Mouse (Mus musculus) right cerebral cortex, adult 18-20 months (tissue): ENCODE measurements at regions not wholly inside any gene's neighbourhood (a gene's known extent, or its start where the extent isn't known, plus 50 kb on each side); places are given as distances from the start of the nearest gene placed in this dataset.

Source experiments
- DNase-seq: peaks from one replicate; pipeline ENCODE4 v3.0.0; 2022; ENCODE audit warnings: mixed read lengths

DNA sequence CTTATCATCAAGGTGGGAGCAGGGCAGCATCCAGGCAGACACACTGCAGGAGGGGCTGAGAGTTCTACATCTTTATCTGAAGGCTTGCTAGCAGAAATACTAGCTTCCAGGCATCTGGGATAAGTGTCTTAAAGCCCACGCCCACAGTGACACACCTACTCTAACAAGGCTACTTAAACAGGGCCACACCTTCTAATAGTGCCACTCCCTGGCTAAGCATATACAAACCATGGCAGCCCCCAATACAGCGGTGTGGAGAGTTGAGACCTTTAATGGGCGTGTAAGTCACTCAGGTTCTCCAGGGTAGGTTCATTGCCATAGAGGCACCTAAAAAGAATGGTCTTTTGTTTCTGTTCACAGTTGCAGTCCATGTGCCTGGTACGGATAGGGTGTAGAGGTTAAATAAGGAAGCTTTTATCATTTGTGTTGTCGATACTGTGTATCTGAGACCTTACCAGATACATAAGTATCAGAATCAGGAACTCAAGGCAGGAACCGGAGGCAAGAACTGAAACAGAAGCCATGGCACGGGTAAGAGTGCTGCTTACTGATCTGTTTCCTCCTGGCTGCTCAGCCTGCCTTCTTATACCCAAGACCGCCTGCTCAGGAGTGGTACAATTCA is 69.0 kb upstream of the Atrnl1 start:
- DNase-seq: no peak

DNA sequence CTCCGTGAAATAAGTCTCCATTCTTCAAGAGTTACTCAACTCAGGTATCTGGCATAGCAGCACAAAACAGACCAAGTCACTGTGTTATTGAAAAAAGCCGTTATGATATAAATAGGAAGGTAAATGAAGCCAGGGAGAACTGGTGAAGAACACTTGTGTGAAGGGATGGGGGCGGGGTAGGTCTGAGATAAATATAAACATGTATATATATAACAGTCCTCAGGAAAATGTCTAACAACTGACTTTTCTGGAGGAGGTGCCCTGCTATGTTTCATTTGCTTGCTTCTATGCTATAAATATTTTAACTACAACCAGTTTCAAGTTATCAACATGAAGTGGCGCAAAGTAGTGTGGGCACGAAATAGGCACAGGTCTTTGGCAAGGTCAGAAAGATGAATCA is 68.3 kb upstream of the Atrnl1 start:
- peak; percentile 30 for DNase-seq

DNA sequence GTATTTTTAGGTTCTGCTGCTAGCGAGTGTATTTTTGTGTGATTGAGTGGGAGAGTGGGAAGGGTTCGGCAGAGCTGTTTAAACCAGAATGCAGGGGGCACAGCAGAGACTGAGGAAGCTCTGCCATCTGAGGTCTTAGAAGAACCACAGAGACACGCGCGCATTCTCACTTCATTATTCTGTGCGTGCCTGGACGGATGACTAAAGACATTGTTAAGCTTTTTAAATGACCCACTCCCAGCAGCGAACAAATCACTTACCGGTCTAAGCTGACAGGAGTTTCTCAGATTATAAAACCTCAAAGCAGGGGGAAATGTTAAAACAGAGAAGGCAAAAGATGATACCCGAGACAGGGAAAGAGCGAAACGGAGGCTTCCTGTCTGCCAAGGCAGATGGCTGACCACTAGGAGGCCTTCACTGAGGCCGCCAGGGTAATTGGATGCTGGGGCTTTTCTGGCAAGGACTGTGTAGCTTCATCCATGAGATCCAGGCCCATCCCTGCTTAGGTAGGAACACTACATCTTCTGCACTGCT is 67.1 kb upstream of the Atrnl1 start:
- DNase-seq: peak; percentile 75

DNA sequence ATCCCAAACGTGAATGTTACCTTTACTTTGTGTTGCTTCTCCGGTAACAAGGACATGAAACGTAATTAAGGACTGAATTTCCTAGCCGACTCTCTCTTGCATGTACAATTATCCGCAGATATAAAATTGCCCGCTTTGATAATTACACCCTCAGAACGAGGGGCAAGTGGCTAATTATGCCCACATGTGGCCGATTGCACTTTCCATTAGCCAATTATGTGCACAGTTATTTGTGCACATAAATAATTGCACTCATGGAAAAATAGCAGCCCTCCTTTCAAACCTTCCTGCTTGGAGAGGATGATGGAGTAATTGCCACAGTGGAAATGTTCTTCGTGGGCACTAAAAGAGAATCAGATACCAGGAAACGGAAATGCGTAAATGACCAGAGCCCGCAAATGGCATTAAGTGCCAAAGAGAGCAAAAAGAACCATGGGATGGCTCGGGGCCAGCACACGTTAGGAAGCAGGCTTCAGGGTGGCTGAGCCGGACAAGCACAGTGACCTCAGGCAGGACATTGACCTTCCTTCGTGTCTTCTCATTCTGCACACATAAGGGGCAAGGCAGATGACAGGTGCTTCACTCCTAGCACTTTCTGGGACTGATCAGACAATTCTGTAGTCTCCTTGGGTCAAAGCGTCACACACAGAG is 66.5 kb upstream of the Atrnl1 start:
- DNase-seq: no peak

DNA sequence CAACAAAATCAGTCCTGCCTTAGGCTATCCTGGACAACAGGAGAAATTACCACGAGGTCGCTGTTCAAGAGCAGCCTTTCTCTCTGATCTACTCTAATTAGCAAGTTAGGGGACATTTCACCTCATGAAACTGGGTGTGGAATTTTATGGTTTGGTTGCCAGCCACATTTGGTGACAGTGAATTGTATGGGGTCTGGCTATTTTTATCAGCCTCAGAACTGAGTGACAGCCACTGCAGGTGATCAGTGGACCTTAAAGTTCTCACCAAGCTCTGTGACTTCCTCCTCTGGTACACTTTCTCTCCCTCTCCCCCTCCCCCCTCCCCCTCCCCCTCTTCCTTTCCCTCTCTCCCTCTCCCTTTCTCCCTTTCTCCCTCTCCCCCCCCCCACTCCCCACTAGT is 65.8 kb upstream of the Atrnl1 start:
- no peak for DNase-seq

DNA sequence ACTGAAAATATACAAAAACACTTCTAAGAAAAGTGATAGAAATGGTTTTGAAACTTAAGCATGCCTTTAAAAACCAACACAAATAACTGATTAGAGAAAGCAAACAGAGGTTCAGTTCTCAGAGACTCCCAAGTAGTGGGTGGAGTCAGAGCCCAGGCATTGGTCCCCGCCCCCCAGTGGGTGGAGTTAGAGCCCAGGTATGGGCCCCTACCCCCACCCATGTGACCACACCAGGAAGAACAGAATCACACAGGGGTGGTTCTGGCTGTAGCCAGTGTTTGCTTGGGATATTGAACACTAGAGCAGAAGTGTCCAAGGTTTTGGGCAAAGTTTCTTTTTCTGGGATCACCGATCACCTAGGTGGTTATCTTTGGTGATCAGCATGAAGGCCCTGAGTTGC is 64.8 kb upstream of the Atrnl1 start:
- DNase-seq: no peak

DNA sequence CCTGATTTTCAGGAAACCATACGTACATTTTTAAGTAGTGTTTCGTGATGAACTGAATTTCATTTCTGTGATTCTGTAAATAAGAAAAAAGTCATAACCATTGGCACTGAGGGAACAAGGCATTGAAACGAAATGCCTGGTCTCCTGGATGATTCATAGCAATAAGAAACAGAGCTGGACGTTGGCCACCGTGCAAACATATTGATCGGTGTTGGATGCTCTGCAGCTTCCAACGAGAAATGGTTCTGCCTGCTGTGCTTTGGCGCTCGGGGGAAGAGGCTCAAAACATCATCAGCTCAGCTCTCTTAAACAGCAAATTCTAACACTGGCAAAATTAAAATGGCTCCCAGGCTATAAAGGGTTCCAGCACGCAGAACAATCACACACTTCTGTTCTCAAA is 64.3 kb upstream of the Atrnl1 start:
- no peak for DNase-seq

DNA sequence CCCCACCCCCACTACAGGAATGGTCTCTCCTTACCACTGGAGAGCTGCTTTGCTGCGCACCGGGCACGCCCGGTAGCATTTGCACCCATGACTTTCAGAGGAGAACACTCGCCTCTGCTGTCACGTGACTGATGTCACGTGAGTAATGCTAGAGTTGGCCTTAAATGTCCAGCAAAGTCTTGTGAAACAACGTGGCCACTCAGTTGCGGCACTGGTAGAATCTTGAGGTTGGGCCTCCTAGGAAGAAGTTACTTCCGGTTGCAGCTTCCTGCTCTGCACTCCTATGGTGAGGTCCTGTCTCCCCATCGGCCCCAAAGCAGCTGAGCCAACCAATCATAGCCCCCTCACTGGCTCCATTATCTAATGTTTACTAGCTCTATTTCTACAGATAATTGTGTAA is 62.7 kb upstream of the Atrnl1 start:
- DNase-seq: no peak

DNA sequence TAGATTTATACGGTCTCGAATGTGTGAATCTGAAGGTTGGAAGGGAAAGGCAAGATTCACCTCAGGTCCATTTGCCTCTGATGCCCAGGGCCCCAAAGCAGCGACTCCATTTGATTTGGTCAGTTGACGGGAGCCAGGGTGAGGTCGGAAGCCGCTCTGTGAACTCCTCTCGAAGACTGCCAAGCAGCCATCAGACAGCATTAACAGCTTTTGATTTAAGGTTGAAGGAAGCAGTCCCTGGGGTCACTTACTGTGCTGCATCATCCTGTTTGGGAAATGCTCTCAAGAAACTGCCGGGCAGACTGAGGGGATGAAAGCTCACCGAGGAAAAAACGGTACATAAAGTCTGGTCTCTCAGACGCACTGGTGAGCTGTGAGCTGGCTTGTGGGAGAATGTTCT is 62.2 kb upstream of the Atrnl1 start:
- no peak for DNase-seq

DNA sequence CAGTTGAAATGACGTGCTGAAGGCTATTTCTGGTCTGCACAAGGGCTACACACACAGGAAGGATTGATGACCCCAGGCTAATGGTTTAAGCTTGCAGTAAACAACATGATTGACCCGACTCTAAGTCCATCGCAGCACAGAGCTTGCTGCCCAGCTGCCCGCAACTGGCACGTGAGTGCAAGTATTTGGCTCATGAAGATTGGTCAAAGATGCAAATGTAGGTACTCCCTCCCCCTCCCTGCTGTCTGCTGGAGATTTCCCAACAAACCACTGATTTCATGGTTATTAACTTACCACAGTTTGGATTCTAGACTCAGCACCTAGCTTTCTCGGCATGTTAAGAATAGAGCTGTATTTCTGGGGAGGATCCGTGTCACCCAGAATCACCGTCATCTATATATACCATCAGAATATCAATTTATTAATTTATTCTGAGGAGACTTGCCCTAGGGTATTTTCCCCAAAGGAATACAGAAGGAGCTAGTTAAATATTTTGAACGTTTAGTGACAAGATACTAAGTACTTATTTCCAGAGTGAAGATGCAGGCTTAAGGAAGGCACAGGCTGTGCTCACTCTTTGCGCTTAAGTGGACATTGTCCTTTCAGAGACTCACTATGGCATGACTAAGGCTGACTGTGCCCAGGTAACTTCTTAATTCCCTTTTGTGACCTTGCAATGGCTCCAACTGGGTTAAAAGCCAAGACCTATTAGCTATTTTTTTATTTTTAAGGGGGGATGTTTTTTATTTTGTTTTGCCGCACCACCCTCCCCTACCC is 57.7 kb upstream of the Atrnl1 start:
- no peak for DNase-seq

DNA sequence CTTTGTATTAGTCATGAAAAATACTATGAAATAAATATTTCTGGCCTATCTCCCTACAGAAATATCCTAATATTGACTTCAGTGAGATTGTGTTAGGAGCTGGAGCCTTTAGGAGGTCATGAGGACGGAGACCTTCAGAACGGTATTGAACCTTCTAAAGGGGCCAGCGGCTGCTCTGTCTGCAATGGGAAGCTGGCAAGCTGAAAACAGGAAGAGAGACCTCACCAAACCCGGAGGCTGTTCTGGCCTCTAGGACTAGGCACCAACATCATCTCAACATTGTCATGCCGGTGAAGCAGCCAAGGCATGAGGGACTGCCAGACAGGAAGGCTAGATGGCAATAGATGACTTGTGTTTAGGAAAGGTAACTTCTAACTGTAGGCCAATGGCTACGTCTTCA is 56.7 kb upstream of the Atrnl1 start:
- DNase-seq: no peak

DNA sequence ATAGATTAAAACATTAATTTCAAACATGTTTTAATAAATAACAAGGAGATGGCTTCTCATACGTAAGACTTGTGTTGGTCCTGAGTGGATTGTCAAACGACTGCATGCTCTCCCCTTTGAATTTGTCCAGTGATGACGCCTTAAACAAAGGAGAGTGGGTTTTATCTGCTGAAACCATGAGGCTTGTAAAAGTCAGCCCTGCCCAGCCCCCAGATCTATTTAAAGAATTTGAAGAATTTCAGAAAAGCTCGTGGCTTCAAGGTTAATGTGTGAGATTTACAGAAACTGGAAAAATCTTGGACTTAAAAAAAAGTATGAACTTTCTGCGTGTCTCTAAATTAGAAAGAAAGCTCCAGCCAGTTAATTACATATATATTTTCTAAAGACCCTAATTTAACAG is 55.5 kb upstream of the Atrnl1 start:
- DNase-seq: no peak

DNA sequence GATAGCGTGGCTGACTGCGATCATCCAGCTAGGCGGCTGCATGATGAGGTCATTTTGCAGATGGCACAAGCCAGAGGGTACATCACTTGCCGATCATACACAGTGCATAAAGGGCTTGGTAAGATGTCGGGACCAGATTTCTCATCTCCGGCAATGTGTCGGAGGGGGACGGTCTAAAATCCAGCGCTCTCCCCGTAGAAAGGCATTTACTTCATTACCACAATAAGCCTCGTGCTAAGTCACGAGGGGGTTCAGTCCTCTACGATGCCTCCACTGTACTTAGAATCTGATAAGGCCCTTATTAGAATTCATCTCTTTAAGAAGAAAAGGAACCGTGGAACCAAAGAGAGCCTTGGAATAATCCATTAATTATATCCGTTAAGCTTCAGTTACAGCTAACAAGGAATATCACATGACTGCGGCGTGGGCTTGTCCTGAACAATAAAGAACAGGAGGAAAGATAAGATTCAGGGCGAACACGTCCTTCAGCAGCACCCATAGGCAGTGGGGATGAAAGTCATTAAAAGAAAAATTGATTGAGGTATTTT is 52.3 kb upstream of the Atrnl1 start:
- DNase-seq: no peak

DNA sequence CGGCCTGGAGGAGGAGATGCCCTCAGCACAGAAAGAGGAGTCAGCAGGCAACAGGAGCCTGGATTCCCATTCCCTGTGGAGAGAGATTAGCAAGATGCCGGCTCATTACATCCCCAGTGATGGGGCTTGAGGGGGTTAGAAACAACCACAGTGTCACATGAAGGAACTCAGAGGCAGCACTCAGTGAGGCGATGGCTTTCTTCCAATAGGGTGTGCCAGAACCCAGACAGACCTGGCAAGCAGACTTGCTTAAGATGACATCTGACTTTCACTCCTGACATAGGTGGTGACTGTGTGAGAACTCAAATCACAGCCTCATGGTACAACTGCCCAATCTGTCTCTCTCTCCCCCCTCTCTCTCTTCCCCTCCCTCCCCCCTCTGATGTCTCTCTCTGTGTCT is 50.1 kb upstream of the Atrnl1 start:
- no peak for DNase-seq
